Mouse (Mus musculus): ENCODE measurements at regions not wholly inside any gene's neighbourhood (a gene's known extent, or its start where the extent isn't known, plus 50 kb on each side); places are given as distances from the start of the nearest gene placed in this dataset.

DNA sequence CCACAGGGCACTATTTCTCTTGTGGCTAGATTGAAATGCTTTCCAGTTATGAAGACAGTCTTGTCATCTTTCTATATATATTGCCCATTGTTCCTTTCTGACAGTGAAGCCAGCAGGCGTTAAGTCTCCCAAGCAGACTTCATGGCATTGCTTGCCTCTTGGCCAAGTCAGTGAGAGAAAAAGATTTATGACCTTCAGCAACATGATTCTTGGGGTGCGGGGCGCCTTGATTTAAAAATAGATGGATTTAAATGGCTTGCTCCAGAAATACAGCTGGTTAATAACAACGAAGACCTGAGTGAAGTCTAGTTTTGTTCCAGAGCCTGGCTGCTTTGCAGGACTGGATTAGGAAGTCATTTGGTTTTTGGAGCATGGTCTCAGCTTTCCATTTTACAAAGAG, 475.2 kb upstream of the Gm26657 start:
- DNase-seq (ENCODE audit: low read depth) = no peak

DNA sequence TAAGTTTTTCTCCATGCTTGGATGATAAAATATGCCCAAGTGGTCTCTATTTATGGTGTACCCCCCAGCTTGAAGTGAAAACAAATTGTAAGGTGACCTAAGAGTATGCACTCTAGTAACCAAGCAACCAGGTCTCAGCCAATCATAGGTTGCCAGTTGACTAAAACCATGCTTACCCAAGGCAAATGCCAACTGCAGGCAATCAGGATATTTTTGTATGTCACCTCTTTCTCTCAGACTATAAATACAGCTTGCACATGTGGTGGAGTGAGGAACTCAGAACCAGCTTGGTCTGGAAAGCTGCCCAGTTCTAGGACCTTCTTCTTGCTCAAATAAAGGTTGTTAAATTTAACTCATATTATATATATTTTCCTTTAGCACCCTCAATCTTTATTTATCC, 476.0 kb upstream of the Gm26657 start:
- DNase-seq (ENCODE audit: low read depth) = no peak

DNA sequence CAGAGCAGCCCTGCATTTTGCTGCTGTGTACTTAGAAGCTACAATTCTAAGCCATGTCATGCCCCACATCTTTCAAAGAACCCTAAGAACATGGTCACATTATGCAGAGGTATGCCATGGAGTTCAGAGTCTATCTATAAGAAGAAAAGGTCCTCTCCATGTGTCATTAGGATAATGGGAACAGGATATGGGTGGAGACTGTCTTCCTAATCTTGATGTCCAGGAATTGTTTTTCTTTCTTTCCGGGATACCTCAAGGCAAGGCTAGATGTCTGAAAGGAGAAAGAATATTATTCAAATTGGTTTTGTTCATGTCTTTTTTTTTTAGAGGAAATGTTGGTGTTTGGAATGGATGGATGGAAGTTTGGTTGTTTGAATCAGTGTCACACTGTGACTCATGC, 477.3 kb upstream of the Gm26657 start:
- DNase-seq (ENCODE audit: low read depth) = no peak

DNA sequence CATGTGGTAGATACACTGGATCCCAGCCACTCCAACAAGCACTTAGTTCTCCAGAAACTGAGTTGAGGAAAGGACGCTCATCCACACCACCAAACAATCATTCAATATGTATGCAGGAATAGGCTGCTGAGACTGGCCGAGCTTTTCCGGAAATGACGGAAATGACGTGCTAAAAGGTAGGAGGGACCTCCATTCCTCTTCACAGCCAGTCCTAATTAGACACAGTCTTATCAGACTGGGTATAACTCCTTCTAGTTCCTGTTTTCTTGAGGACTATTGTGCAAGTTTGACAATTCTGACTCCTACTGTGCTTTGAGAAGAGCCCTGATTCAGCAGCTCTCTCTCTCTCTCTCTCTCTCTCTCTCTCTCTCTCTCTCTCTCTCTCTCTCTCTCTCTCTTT, 477.9 kb upstream of the Gm26657 start:
- no peak for DNase-seq (ENCODE audit: low read depth)

DNA sequence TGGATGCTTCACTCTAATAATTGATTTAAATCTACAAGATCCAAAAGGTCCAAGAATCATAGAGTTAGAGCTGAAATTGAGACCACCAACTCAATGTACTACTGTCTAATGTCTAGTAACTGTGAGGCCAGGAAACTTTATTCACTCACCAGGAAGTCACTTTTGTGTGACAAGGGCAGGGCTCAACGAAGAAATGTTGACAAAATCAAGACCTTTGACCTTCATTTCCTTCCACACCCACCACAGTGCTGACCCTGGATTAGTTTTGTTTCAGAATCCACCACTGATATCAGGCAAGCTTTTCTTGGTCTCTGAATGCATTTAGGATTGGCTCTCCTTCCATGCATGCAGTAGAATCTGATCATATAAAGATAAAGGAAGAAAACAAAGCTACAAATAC, 487.5 kb upstream of the Gm26657 start:
- no peak for DNase-seq (ENCODE audit: low read depth)

DNA sequence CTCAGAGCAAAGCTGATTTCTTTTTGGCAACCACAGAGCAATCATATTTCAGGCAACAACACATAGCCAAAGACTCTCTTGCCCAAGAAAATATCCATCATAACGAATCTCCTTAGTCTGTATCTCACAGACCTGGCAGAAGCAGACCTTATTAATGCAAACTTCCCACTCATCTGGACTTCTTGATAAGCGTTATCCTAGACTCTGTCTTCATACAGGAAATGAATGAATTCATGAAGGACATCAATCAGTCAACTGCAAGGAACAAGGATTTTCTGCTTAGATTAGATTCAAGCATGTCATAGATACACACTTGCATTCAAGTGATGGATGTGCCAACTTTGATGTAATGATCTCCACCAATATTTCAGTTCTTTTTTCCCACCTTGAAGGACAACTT, 488.1 kb upstream of the Gm26657 start:
- no peak for DNase-seq (ENCODE audit: low read depth)

DNA sequence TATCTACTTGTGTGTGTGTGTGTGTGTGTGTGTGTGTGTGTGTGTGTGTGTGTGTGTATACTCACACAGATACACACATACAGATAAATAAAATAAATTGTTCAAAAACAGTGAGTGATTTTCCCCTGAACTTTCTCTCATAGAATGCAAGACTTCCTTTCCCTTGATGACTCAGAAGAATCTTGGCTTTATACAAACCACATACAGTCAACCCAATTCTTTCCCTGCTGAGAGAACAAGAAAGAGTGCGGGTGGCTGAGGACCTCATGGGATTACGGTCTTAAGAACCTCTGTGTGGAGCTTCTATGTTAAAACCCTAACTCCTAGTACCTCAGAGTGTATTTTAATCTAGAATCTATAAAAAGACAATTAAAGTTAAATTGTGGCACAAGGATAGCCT, 489.3 kb upstream of the Gm26657 start:
- peak; percentile 28 for DNase-seq (ENCODE audit: low read depth)

DNA sequence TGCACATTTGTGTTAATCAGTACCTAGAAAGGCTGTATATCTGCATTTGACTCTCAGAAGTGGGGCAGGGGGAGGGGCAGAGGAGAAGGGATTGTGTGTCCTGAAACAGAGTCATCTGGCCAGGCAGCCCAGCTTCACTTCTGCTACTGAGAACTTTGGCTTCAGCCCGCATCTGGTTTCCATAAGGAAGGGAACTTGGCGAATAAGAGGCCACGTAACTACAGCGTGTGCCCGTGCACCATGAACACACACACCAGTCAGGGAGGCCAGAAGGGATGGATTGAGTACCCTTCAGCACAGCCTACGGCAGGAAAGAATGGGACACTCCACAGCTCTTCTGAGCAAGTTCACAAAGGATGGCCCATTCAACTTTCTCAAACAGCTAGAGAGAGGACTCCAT, 496.0 kb upstream of the Gm26657 start:
- no peak for DNase-seq (ENCODE audit: low read depth)

DNA sequence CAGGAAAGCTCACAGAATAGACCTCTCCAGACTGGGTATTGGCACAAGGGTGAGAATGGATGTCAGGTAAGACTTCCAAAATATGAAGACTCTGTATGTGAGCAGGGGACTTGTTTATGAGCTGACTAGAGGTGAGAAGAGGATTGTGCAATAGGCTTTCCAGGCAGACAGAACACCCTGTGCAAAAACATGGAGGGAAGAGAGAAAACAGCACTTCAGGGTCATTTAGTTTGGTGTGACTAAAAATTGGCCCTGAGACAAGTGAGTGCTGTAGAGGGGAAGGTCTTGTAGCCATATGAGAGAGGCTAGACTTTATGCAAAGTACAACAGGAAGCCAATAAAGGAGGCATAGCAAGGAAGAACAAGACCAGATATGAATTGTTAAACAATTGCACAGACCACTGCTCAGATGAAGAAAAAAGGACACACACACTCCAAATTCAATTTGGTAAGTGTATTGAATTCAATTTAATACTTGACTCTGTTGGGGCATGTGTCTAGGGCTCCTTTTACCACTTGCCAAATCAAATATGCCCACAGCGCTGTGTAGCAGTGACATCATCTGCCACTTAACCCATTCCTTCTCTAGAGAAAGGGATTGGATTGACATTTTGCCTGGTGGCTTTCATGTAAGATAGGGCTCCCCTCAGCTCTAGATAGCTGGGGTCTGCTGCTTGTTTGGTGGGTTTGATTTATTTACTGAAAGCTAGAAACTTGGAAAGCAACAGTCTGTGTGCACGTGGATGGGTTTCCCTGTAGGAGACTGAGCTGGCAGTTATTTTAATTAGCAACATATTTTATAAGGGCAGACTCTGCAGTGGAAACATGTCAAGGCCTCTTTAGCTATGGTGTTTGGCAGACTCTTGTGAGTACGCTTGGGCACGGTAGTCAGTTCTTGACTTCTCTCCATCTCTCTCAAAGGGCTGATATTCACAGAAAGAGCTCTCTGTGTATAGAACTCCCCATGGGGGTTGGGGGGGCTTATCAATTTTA, 501.1 kb upstream of the Gm26657 start:
- DNase-seq (ENCODE audit: low read depth) = no peak

DNA sequence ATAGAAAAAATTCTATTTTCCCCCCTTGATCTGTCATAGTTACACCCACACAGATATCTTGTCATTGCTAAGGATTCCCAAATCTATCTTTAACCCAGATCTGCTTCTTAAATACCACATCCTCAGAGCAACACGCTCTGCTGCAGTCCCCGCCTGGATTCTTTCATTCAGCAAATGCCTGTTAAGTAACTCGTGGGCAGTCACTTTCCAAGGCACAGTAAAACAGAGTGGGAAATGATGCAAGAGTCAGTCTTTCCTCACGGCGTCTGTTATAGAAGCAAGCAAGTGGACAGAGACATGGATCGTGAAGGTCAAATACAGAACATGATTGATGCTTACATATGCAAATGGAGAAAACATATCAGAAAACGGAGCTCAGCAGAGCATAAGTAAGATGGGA, 508.5 kb upstream of the Gm26657 start:
- DNase-seq (ENCODE audit: low read depth) = no peak

DNA sequence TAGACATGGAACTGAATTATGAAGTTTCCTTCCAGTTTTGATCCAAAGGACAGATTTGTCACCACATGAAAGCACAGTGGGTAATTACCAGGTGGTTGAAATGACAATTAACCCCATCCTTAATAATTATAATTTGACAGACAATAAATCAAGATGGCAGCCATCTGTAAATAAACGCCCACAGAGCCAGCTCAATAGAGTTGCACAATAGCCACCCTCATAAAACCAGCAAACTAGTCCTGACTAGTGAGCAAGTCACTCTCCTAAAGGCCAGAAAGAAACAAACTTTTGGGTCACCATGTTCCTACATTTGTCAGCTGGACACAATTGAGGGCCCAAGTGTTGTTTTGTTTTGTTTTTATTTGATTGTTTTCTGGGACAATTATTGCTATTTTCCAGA, 509.4 kb upstream of the Gm26657 start:
- no peak for DNase-seq (ENCODE audit: low read depth)

DNA sequence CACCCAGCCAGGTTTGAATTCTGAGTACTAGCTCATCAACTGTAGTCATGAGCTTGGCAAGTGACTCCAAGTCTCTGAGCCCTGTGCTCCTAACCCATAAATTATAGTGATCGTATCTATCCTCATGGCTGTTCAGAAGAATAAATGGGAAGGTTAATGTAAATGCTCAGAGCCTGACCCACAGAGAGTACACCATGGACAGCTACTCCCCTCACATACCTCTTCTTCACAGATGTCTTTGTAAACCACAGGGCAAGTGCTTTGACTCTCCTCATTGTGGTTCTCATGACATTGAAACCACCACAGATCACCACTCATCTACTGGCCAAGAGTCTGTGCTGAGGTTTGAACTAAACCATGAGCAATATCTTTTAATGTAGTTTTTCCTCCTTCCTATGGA, 513.4 kb upstream of the Gm26657 start:
- no peak for DNase-seq (ENCODE audit: low read depth)

DNA sequence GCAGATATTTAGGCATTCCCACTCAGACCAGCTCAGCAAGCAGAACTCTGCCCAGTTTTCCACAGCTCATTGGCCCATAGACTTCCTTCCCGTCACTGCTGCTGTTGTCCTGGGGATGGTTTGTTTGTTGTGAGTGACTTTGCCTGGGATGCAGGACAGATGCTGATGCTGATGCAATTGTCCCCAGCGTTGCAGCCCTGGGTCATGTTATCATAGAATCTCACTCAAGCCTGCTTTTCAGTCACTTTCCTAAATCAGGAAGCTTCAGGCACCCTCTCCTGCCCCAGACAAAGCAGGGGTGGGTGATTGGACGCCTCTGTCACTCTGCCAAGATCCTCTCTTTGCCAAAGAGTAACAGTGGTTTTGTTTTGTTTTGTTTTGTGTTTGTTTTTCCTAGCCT, 515.3 kb upstream of the Gm26657 start:
- no peak for DNase-seq (ENCODE audit: low read depth)

DNA sequence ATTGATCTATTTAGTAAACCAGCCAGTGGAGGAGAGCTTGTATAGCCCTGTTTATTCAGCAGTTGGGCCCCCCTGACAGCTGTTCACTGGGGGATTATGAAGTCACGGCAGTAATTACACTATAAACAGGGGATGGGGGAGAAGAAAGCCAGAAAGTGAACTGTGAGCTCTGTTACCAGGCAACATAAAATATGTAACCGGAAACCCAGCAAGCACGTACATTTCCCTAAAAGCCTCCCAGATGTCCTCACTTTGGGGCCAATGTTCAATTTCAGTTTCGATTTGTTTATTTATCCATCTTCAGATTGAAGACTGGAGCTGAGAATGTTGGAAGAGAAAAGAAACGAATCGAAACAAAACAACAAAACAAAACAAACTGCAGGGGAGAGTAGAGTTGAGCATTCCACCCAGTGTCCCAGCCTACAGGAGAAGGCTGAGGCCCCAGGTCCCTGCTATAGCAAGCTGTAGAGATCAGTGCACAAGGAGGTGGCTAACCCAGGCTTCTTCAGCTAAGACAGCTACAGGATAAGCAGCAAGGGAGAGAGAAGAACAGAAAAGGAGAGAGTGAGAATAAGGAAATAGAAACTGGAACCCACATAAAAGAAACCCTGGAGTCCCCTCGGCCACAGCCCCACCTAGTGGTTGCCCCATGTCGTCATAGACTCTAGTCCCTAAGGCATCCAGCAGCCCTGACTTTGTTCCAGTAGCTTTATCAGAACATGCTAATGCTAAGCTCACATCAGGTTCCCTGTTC, 517.7 kb upstream of the Gm26657 start:
- DNase-seq (ENCODE audit: low read depth) = peak; percentile 47

DNA sequence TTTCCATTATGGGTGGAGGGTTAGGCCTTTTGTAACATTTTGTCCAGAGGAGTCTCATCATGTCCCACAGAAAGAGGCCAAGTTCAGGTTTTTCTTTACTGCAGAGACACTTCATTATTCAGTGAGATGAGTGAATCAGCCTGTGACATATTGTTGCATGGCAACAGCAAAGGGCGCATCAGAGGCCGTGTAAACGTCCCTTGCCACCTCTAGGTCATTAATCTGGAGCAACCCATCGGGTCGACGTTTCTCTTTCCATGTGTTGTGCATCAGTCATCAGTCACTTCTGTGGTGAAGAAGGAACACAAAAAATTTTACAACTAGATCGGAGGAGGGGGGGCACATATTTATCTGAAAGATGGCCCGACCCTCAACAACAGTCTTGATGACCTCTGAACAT, 519.3 kb upstream of the Gm26657 start:
- DNase-seq (ENCODE audit: low read depth) = no peak

DNA sequence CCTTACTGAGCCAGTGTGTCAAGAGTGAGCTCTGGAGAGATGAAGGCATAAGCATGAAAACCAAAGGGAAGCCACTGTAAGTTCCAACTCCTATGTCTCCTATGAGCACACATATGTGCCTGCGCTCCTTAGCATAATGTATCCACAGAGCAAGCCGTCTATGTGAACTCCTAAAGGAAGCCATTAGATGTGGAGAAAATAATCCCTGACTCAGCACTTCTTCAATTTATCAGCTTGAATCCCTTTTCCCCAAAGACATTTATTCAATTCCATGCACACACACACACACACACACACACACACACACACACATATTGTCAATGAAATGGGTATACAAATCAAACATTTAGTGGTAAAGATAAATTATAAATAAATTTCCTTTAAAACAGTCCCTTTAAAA, 530.4 kb upstream of the Gm26657 start:
- no peak for DNase-seq (ENCODE audit: low read depth)

DNA sequence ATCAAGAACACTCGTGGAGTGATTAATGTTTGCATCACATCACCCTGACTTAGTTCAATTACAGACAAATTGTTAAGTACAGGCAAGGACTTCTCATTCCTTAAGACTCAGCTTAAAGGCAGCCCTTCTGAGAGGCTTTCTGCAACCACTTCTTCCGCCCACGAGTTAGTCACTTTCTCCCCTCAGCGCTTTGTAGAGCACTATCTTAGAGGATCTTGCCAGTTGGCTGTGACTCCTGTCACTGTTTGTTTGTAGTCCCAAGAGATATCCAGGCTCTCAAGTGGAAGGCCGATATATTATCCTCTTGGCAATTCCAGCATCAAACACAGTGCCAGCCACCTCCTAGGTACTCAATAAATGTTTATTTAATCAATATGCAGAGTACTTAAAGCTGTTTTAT, 532.1 kb upstream of the Gm26657 start:
- DNase-seq (ENCODE audit: low read depth) = no peak

DNA sequence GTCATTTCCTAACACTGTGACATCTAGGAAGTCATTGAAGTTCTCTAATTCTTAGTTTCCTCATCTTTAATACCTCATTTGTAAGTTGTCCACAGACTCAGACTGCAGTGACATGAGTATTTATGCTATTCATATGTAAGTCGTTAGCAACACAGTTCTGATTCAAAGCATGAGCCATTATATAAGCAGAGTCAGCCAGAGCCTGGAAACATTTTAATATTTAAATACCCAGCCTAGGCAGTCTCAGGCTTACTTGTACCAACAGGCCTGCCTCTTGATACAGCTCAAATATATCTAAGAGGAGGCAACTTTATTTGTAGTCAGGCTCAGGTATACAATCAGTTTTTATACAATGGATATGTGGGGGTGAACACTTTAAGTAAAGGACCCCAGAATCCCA, 534.8 kb upstream of the Gm26657 start:
- DNase-seq (ENCODE audit: low read depth) = no peak

DNA sequence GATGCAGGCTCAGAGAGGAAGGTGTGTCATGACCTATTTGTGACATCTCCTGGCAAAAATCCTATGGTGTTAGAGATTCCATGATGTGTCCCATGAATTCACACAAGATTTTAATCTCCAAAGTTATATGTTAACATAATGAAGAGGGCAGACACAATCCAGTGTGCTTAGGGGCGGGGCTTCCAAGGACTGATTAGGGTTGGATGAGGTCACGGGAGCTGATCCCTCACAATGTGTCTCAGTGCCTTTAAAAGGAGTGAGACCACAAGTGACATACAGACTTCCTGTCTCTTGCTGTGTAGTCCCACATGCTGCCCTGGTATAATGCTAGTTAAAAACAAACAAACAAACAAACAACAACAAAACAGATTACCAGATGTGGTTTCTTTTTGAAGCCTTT, 546.5 kb upstream of the Gm26657 start:
- no peak for DNase-seq (ENCODE audit: low read depth)

DNA sequence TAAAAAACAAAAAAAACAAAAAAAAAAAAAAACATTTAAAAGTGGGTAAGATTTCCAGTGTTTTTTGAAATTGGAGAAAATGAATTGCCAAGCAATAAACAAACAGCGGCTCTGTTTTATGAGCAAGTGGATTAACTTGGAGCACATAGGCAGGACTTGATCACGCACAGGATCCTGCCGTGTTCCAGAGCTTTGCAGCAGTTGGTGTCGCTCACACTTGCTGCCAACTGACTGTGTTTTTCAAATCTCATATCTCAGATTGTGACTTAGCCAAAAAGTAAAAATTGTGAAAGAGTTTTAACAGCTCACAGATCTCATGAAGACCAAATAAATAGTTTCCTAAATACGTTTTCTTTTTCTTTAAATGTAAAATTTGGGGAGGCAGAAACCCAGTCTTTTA, 547.4 kb upstream of the Gm26657 start:
- no peak for DNase-seq (ENCODE audit: low read depth)

DNA sequence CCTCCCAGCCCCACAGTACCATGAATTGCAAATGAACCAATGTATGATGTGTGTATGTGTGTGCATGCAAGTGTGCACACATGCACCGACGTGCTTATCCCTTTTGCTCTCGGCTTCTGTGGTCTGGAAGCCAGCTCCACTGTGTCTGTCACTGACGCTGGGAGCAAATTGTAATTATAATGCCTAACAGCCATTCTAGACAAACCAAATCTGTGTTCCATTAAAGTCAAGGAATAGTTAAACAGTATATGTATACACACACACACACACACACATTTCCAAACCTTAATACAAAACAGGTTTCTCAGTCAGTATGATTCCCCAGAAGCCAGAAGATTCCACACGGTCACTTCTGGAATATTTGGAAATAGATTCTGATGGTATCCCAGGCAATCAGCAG, 560.3 kb upstream of the Gm26657 start:
- no peak for DNase-seq (ENCODE audit: low read depth)

DNA sequence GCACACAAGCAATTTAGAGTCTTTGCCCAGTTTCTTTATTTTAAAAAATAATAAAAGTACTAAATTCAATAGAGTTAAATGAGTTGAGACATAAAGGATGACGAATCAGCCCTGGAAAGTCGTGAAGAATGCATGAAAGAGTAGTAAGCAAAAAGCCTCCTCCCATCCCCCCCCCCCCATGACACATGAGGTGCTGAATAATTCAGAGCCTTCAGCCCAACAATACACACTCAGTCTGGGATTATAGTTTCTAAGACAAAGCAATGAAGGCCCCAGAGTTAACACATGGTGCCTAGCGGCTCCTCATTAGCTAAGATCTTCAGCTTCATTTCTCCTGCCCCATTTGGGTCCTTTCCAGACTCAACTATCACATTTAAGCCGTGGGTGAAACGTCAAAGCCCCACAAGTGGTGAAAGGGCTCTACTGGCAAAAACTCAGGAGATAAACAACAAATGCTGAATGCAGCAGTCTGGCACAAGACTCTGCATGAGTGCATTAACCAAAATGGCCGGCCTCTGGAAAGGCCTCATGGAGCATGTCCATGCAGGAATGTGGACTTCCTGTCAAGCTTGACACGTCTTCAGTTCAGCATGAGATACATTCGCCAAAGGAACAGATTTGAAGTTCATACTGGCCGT, 560.9 kb upstream of the Gm26657 start:
- DNase-seq (ENCODE audit: low read depth) = no peak

DNA sequence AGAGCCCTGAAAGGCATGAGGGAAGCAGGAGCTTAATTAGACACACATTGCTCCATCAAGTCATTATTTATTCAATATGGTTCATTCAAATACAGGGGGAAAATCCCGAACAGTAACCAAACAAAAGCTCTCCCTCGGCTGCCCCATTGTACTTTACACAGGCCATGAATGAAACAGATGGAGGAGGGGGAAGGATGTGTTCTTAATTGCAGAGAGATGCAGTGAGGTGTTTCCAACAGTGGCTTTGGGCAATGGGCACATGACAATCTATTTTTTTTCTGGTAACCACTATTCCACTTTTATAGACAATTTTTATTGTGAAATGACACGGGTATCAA, 578.6 kb upstream of the Gm26657 start:
- DNase-seq (ENCODE audit: low read depth) = no peak
